Mouse (Mus musculus) cortical plate, adult 2 months (tissue): ENCODE measurements at regions not wholly inside any gene's neighbourhood (a gene's known extent, or its start where the extent isn't known, plus 50 kb on each side); places are given as distances from the start of the nearest gene placed in this dataset.

ENCODE experiments used
- H3K27ac ChIP-seq: fragments of 200-500 bp; 2 replicates; pipeline ENCODE4 v1.5.1; 2012; ENCODE audit warnings: low read length, control low read depth, inconsistent platforms; ENCODE audit not compliant: insufficient read depth
- H3K4me1 ChIP-seq: fragments of 200-500 bp; 2 replicates; pipeline ENCODE4 v1.6.1; 2011; ENCODE audit warnings: low read length; ENCODE audit not compliant: control insufficient read depth, insufficient read depth
- H3K4me3 ChIP-seq: fragments of 200-500 bp; 2 replicates; pipeline ENCODE4 v1.5.1; 2011; ENCODE audit warnings: mild to moderate bottlenecking, low read length, control low read depth; ENCODE audit not compliant: insufficient read depth
- CTCF ChIP-seq: fragments of 200-500 bp; IDR thresholded peaks from 2 replicates; pipeline ENCODE4 v1.5.1; 2011; ENCODE audit warnings: mild to moderate bottlenecking, control low read depth, low read length; ENCODE audit not compliant: insufficient read depth; ENCODE audit errors: extremely low read depth
- POLR2A ChIP-seq: fragments of 200-500 bp; IDR thresholded peaks from 2 replicates; pipeline ENCODE4 v1.6.1; 2011; ENCODE audit warnings: mild to moderate bottlenecking, low read length, control low read depth; ENCODE audit not compliant: insufficient read depth; ENCODE audit errors: extremely low read depth

GRCm38 (mm10) chr2:11364111-11364510 lies 189.8 kb downstream of the Pfkfb3 start:
- TF ChIP-seq POLR2A (no peak), CTCF (no peak)

GRCm38 (mm10) chr2:11363061-11363464 lies 190.8 kb downstream of the Pfkfb3 start:
- H3K4me1 ChIP-seq: peaks cover 2% of the 10 kb centered on the region; the same call in 1 of the 2 replicates
- no peak overlapping the region for H3K4me3 ChIP-seq
- TF ChIP-seq CTCF (no peak), POLR2A (no peak)
- no peak overlapping the region for H3K27ac ChIP-seq

More at GRCm38 (mm10) chr2:11364111-11364510, 189.8 kb downstream of the Pfkfb3 start:
- no peak overlapping the region for H3K4me3 ChIP-seq
- H3K27ac ChIP-seq: no peak overlapping the region
- H3K4me1 ChIP-seq: no peaks in the 10 kb centered on the region

- H3K4me1 ChIP-seq: peaks cover 2% of the 10 kb centered on the region; the same call in 1 of the 2 replicates
- TF ChIP-seq CTCF (no peak), POLR2A (no peak)
- H3K27ac ChIP-seq: no peak overlapping the region
- H3K4me3 ChIP-seq: no peak overlapping the region
Measured at GRCm38 (mm10) chr2:11362205-11362994, 190.5 kb downstream of the Prkcq start.

GRCm38 (mm10) chr2:11359280-11359679 lies 187.4 kb downstream of the Prkcq start:
- TF ChIP-seq POLR2A (no peak), CTCF (no peak)
- H3K4me3 ChIP-seq: no peak overlapping the region
- H3K4me1 ChIP-seq: peaks cover 2% of the 10 kb centered on the region; the same call in 1 of the 2 replicates
- H3K27ac ChIP-seq: no peak overlapping the region

GRCm38 (mm10) chr2:11356714-11357113 lies 184.8 kb downstream of the Prkcq start:
- Histone ChIP-seq H3K4me3 (no peak overlapping the region), H3K27ac (no peak overlapping the region), H3K4me1 (peaks cover 2% of the 10 kb centered on the region; the same call in 1 of the 2 replicates)
- TF ChIP-seq POLR2A (no peak), CTCF (no peak)

GRCm38 (mm10) chr2:11355594-11355993 lies 183.7 kb downstream of the Prkcq start:
- TF ChIP-seq CTCF: no peak
- TF ChIP-seq POLR2A: no peak
- no peak overlapping the region for H3K4me3 ChIP-seq
- H3K4me1 ChIP-seq: peaks cover 2% of the 10 kb centered on the region; the same call in 1 of the 2 replicates
- no peak overlapping the region for H3K27ac ChIP-seq
